Mouse (Mus musculus): Measurements from ENCODE around the gene Izumo3. TPM values are rescaled to one million over a fixed set of nuclear protein-coding genes. Genes with fewer than 3 reads are reported as not detected.
"Not testable (repeated sequence)": the region's sequence is repeated elsewhere in the genome, so short reads cannot be mapped to it uniquely, and the experiment has no call there.

Gene Izumo3
- not detected for total RNA-seq (2021)
- long read RNA-seq, experiment 1, result 0 reads
- long read RNA-seq, experiment 2, result 0 reads

GRCm38 (mm10) chr4:92147134-92147533 is at the start of gene Izumo3:
Gene Izumo3, minus strand, starts transcription at chr4:92147234.
- DNase-seq (ENCODE audit: low spot score in 2 of 2), result no peak

GRCm38 (mm10) chr4:92191649-92192048 is 44.6 kb upstream of the Izumo3 start, which contains the start of gene Gm12666:
Gene Gm12666, minus strand, starts transcription at chr4:92191749.
- not testable (repeated sequence) for DNase-seq (ENCODE audit: low spot score in 2 of 2)

- no peak for DNase-seq (ENCODE audit: low spot score in 2 of 2)
These were observed 5.6 kb upstream of the Izumo3 start for GRCm38 (mm10) chr4:92152646-92153045.

GRCm38 (mm10) chr4:92111390-92111988 is 35.5 kb downstream of the Izumo3 start:
- DNase-seq (ENCODE audit: low spot score in 2 of 2), result no peak

GRCm38 (mm10) chr4:92097386-92097785 is 49.6 kb downstream of the Izumo3 start:
- no peak for DNase-seq (ENCODE audit: low spot score in 2 of 2)

- no peak for DNase-seq (ENCODE audit: low spot score in 2 of 2)
These were observed 51.1 kb downstream of the Izumo3 start for GRCm38 (mm10) chr4:92095951-92096350.

Other genes starting within 250 kb of the Izumo3 start
- gene Gm12666, start 44.5 kb upstream of the Izumo3 start, total RNA-seq (2021), result 1 to 10 TPM; 2.1 to 2.5 TPM

Data from adrenal gland, adult 18-20 months (tissue).